Mouse (Mus musculus) embryonic facial prominence, embryonic 15.5 days (tissue): ENCODE measurements around the gene Macrod2. TPM values are rescaled to one million over a fixed set of nuclear protein-coding genes. Genes with fewer than 3 reads are reported as not detected.

Source experiments
- ATAC-seq: fragments of 200-750 bp; cut with Nextera tagmentation; 2 replicates; pipeline ENCODE4 v1.8.0; 2017; ENCODE audit warnings: low read depth, moderate TSS enrichment; ENCODE audit not compliant: insufficient number of reproducible peaks, low FRiP score, low TSS enrichment
- H3K27ac ChIP-seq: fragments of 300-500 bp; sonication (generic); replicated peaks from 2 replicates; pipeline ENCODE4 v1.5.1; 2015; ENCODE audit warnings: mild to moderate bottlenecking, inconsistent platforms
- H3K27me3 ChIP-seq: fragments of 300-500 bp; sonication (generic); 2 replicates; pipeline ENCODE4 v1.6.1; 2015; ENCODE audit warnings: inconsistent platforms
- H3K36me3 ChIP-seq: fragments of 300-500 bp; sonication (generic); 2 replicates; pipeline ENCODE4 v1.6.1; 2015; ENCODE audit warnings: mild to moderate bottlenecking, inconsistent platforms
- H3K4me1 ChIP-seq: fragments of 300-500 bp; sonication (generic); 2 replicates; pipeline ENCODE4 v1.6.1; 2015; ENCODE audit warnings: inconsistent platforms
- H3K4me2 ChIP-seq: fragments of 300-500 bp; sonication (generic); replicated peaks from 2 replicates; pipeline ENCODE4 v1.6.1; 2015; ENCODE audit warnings: mild to moderate bottlenecking, inconsistent platforms
- H3K4me3 ChIP-seq: fragments of 300-500 bp; sonication (generic); replicated peaks from 2 replicates; pipeline ENCODE4 v1.5.1; 2015; ENCODE audit warnings: mild to moderate bottlenecking, inconsistent platforms
- H3K9ac ChIP-seq: fragments of 300-500 bp; sonication (generic); 2 replicates; pipeline ENCODE4 v1.6.1; 2015; ENCODE audit warnings: inconsistent platforms
- H3K9me3 ChIP-seq: fragments of 300-500 bp; sonication (generic); replicated peaks from 2 replicates; pipeline ENCODE4 v1.6.1; 2016; ENCODE audit warnings: inconsistent platforms
- WGBS: fragments of 180-500 bp; shearing (Covaris S2); methylation state at CpG from one replicate; pipeline ENCODE4 v1.1.7; 2015; 5-methylcytosine and 5-hydroxymethylcytosine counted together
- polyA plus RNA-seq: library from polyadenylated mRNA; unstranded; fragments of >200 nt; fragmentation: Nextera tagmentation; extraction: Ambion mirVana; gene quantifications from 2 replicates; pipeline ENCODE4 v1.2.1, GENCODE M21; 2015

Gene Macrod2
- polyA plus RNA-seq, 1 experiment from 2014 or later: 38.9 TPM

- Histone ChIP-seq H3K9ac (no peak overlapping the region), H3K27me3 (no peaks in the 10 kb centered on the region), H3K4me3 (no peak overlapping the region), H3K36me3 (no peaks in the 10 kb centered on the region), H3K9me3 (no peaks in the 10 kb centered on the region), H3K27ac (no peak overlapping the region), H3K4me1 (no peaks in the 10 kb centered on the region), H3K4me2 (no peak overlapping the region)
- ATAC-seq: no peak
- WGBS: 27% methylated on average over 3 of the region's 3 CpGs
Observed at GRCm38 (mm10) chr2:141955197-141955596, 1560.1 kb downstream of the Macrod2 start.

GRCm38 (mm10) chr2:141962868-141963267 lies 1567.8 kb downstream of the Macrod2 start:
- H3K4me1 ChIP-seq: no peaks in the 10 kb centered on the region
- ATAC-seq: no peak
- H3K27ac ChIP-seq: no peak overlapping the region
- H3K27me3 ChIP-seq: no peaks in the 10 kb centered on the region
- H3K9ac ChIP-seq: no peak overlapping the region
- no peaks in the 10 kb centered on the region for H3K36me3 ChIP-seq
- no peak overlapping the region for H3K4me2 ChIP-seq
- H3K4me3 ChIP-seq: no peak overlapping the region
- no peaks in the 10 kb centered on the region for H3K9me3 ChIP-seq
- 53% methylated on average over 1 of the region's 1 CpGs for WGBS

- H3K4me3 ChIP-seq: no peak overlapping the region
- ATAC-seq: no peak
- WGBS: 68% methylated on average over 7 of the region's 7 CpGs
Observed at GRCm38 (mm10) chr2:141983664-141984395, 1588.7 kb downstream of the Macrod2 start.

DNA sequence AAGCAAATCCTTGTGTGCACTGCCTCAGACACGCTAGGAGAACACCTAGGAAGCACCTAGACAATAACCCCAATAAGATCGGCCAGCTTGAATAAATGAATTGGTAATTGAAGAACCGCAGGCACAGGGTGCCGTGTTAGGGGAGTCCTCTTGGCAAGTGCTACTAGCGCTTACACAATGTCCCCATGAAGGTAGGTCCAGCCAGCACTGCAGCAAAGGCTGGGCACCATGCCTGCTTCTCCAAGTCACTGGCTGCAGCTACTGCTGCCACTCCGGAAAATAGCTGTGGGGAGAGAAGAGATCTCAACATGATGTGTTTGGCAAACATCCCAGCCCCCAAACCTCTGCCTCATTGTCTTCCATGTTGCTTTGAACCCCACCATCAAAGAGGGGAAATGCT lies 1603.8 kb downstream of the Macrod2 start:
- Histone ChIP-seq H3K4me3 (no peak overlapping the region), H3K4me2 (no peak overlapping the region), H3K36me3 (no peaks in the 10 kb centered on the region), H3K9ac (no peak overlapping the region), H3K27ac (no peak overlapping the region), H3K4me1 (no peaks in the 10 kb centered on the region), H3K27me3 (no peaks in the 10 kb centered on the region), H3K9me3 (no peaks in the 10 kb centered on the region)
- 59% methylated on average over 6 of the region's 6 CpGs for WGBS
- ATAC-seq: no peak

More at GRCm38 (mm10) chr2:141983664-141984395, 1588.7 kb downstream of the Macrod2 start:
- H3K4me1 ChIP-seq: no peaks in the 10 kb centered on the region
- H3K9ac ChIP-seq: no peak overlapping the region
- no peaks in the 10 kb centered on the region for H3K36me3 ChIP-seq
- H3K4me2 ChIP-seq: no peak overlapping the region
- H3K27me3 ChIP-seq: no peaks in the 10 kb centered on the region
- H3K9me3 ChIP-seq: no peaks in the 10 kb centered on the region
- H3K27ac ChIP-seq: no peak overlapping the region

- H3K27ac ChIP-seq: no peak overlapping the region
- WGBS: 27% methylated on average over 4 of the region's 4 CpGs
- no peaks in the 10 kb centered on the region for H3K27me3 ChIP-seq
- no peak for ATAC-seq
- no peak overlapping the region for H3K4me2 ChIP-seq
- H3K4me3 ChIP-seq: no peak overlapping the region
- H3K4me1 ChIP-seq: no peaks in the 10 kb centered on the region
- no peak overlapping the region for H3K9ac ChIP-seq
- no peaks in the 10 kb centered on the region for H3K9me3 ChIP-seq
- no peaks in the 10 kb centered on the region for H3K36me3 ChIP-seq
Observed at GRCm38 (mm10) chr2:142024534-142025155, 1629.5 kb downstream of the Macrod2 start.

DNA sequence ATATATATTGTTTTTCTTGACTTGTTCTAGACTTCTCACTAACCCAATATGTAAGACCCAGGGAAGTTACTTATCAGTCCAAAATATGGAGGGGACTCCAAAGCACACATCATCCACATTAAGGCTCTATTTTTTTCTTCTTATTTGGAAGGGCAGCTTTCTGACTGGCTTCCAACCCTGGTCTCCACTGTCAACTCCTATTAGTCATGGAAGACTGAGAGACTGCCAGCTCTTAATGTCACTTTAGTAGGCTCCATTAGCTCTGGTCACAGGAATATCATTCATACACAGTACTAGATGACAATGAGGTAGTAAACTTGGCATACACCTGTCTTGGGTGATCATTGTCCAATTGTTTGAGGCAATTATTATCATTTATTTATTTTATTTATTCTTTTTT lies 1631.6 kb downstream of the Macrod2 start:
- H3K4me1 ChIP-seq: no peaks in the 10 kb centered on the region
- no peaks in the 10 kb centered on the region for H3K36me3 ChIP-seq
- no peak for ATAC-seq
- no peaks in the 10 kb centered on the region for H3K9me3 ChIP-seq
- H3K27ac ChIP-seq: no peak overlapping the region
- H3K4me2 ChIP-seq: no peak overlapping the region
- no peak overlapping the region for H3K4me3 ChIP-seq
- no peak overlapping the region for H3K9ac ChIP-seq
- H3K27me3 ChIP-seq: no peaks in the 10 kb centered on the region

DNA sequence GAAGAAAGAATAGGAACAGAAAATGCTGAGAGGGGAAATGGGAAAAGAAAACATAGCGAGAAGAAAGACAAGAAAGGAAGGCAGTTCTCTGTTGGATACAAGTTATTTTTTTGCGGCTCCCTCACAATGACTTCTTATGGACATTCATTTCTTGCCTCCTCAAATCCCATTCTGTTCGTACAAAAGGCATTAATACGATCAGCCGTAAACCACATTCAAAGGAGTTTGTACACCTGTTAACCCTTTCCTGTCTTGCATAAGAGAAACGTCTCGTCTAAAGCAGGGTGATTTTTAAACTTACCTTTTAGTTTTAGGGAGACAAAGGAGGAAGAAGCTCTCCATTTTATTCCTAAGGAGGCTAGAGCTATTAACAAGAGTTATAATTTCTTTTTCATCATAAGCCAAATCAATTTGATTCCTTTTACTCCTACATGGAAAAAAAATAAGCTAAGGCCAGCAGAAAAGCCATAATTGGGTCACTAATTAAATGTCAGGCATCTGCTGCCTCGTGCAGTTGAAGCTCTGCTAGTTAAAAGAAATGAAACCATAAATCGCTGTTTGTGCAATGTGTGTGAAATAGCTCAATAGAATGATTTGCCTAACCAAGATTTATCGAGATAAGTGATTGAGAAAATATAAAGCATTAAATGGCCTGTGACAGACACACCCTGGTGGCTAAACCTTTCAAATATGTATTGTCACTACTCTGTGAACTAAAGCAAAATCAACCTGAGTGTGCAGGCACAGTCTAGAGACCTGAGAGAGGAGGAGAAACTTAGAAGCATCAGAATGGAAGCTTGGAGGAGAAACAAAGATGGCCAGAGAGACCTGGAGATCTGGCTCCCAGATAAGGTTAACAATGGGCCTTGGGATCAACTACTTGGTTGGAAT lies 1635.9 kb downstream of the Macrod2 start:
- no peak for ATAC-seq
- Histone ChIP-seq H3K27me3 (no peaks in the 10 kb centered on the region), H3K4me1 (no peaks in the 10 kb centered on the region), H3K9ac (no peak overlapping the region), H3K9me3 (no peaks in the 10 kb centered on the region), H3K4me2 (no peak overlapping the region), H3K4me3 (no peak overlapping the region), H3K36me3 (no peaks in the 10 kb centered on the region), H3K27ac (no peak overlapping the region)
- 59% methylated on average over 10 of the region's 10 CpGs for WGBS

DNA sequence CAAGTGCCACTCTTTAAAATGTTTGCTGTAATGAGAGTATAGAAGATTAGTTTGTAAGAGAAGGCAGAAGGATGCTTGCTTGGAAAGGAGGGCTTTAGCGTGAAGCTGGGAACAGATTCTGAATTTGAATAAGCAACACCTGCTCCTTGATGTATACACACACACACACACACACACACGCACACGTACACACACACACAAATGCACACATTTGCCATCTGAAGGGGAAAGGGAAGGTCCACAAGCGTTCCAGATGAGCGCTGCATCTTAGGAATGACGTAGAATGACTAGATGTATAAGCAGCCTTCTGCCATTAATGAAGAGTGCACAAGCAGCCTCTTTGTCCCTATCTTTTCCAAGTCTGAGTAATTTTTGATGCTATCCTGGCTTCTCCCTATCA lies 1660.5 kb downstream of the Macrod2 start:
- H3K4me1 ChIP-seq: peaks cover 9% of the 10 kb centered on the region
- H3K9ac ChIP-seq: no peak overlapping the region
- H3K4me2 ChIP-seq: no peak overlapping the region
- no peak for ATAC-seq
- H3K27me3 ChIP-seq: no peaks in the 10 kb centered on the region
- H3K36me3 ChIP-seq: no peaks in the 10 kb centered on the region
- no peaks in the 10 kb centered on the region for H3K9me3 ChIP-seq
- no peak overlapping the region for H3K4me3 ChIP-seq
- 91% methylated on average over 6 of the region's 6 CpGs for WGBS
- no peak overlapping the region for H3K27ac ChIP-seq

DNA sequence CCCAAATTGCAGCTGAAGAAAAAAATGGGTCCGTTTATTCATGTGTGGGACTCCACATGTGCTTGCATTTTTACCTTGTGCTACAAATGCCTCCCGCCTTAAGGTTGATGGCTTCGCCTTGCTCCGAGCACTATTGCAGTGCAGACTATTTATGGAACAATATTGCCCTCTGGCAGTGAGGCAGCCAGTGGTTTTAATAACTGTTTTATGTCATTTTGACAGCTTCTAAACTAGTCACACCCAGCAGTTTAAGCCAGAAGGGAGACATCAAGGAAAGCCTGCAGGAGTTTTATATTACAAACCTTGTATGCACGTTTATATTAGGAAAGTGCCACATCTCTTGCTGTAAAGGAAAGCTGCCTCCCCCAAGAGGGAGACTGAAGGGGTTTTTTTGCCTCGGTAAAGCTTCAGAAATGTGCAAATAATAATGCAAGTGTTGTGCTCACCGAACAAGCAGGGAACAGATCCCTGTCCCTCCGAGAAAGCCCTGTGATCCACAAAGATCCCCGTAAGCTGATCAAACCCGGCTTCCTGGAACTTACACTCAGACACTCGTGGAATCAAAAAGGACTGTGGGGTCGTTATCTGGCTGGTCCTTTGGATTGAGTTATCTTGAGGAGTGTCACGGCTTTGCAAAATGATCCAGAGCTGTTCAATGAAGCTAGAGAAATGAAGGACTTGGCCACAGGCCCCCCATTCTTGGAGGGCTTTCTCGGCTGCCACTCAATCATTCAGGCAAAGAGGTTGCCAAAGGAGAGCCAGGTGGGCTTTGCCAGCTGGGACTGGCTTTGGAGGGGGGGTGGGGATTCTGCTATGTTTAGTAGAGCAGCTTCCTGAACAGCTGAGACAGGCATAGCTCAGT lies 1663.0 kb downstream of the Macrod2 start:
- peaks cover 9% of the 10 kb centered on the region for H3K4me1 ChIP-seq
- H3K4me3 ChIP-seq: 0 out of 2 replicates have a peak overlapping the region, but pooled peaks have one; percentile 5
- ATAC-seq: peak; percentile 34; the same call in 1 of the 2 replicates
- H3K9ac ChIP-seq: no peak overlapping the region
- H3K4me2 ChIP-seq: peak overlapping the region; percentile 30
- H3K27me3 ChIP-seq: no peaks in the 10 kb centered on the region
- H3K27ac ChIP-seq: peak overlapping the region; percentile 59; the same call in 1 of the 2 replicates
- 7% methylated on average over 14 of the region's 14 CpGs for WGBS
- H3K9me3 ChIP-seq: no peaks in the 10 kb centered on the region
- no peaks in the 10 kb centered on the region for H3K36me3 ChIP-seq

DNA sequence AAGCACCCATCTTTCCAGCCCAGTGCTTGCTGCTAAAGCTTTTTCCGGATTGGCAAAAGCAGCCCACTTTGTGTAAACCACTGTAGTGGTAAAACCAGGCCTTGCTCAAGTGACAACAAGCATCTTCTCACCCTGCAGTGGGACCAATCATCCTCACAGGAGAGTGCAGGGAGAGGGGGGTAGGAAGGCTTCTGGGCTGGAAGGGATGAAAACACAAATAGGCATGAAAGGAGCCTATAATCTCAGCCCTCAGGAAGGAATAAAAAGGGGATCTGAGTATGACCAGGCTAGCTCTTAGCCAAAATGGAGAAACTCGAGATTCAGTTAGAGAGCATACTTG lies 1663.6 kb downstream of the Macrod2 start:
- H3K9me3 ChIP-seq: no peaks in the 10 kb centered on the region
- H3K9ac ChIP-seq: no peak overlapping the region
- peaks cover 9% of the 10 kb centered on the region for H3K4me1 ChIP-seq
- WGBS: 36% methylated on average over 2 of the region's 2 CpGs
- H3K36me3 ChIP-seq: no peaks in the 10 kb centered on the region
- H3K4me3 ChIP-seq: no peak overlapping the region
- 0 out of 2 replicates have a peak overlapping the region, but pooled peaks have one; percentile 59 for H3K27ac ChIP-seq
- H3K4me2 ChIP-seq: peak overlapping the region; percentile 30; the same call in 1 of the 2 replicates
- ATAC-seq: 0 out of 2 replicates have a peak, but pooled peaks have one; percentile 29
- no peaks in the 10 kb centered on the region for H3K27me3 ChIP-seq
